ENCODE assay signal across 19 mouse cellular contexts in the genomic region with DNA sequence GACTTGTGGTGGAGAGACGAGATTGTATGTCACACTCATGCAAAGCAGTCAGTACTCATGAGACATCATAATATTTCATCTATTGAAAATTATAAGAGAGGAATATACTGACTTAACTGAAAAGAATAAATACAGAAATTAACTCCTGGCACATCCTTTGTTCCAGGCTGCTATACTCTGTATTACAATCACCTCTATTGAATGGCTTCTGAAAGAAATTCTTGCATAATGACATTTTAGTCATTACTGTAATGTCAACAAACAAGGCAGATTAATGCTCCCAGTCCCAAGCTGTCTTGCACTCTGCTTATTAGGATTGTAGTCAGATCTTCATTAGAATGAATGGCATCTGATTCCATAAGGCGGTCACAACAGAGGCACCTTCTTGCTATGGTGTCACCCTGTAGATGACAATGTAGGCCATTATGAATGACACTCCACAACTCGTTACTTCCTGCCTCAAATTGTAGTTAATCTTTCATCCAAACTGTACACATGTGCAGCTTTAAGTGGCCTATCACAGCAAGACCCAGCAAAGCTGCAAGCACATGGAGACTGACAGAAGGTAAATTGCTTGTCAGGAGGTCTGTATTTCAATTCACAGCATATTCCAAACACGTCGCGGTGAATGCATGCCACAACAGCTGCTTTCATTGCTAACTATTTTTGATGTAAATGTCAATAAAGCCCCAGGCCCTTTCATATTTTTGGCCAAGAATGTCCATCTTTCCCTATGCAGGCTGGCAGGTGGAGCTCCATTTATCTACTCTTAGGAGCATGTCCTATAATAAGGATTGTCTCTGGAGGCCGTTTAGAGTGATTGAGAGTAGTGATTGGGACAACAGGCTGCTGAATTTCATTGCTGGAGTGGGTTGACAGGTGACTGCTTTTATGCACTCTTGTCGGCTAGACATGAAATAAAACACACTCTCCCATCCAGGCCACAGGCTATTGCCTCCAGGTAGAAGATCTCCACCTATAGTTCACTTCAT.
DNase-seq lines count a peak whose midpoint lies in the region; ATAC-seq lines count a peak whose summit lies in the region.
"Had no signal": no experiment of that assay in that cellular context is flagged by ENCODE, and none has a peak within 500 bp of the region (broad histone marks: within the 10 kb centered on the region; RNA-seq: fewer than 3 reads in every experiment).

No protein-coding gene starts in this region.

- H3K4me3 ChIP-seq in forebrain, embryonic 15.5 days: no peak overlapping the region
- no peak overlapping the region for H3K4me3 ChIP-seq in forebrain, embryonic 11.5 days (ENCODE audit: low read depth, low read length)
- H3K4me3 ChIP-seq in embryonic facial prominence, embryonic 14.5 days (ENCODE audit: low read depth, low read length): no peak overlapping the region
- H3K4me3 ChIP-seq in hindbrain, embryonic 16.5 days (ENCODE audit: low read length): no peak overlapping the region
- H3K4me3 ChIP-seq in neural tube, embryonic 14.5 days (ENCODE audit: low read depth, low read length): no peak overlapping the region
- H3K4me3 ChIP-seq: embryonic facial prominence, embryonic 15.5 days had no signal

- WGBS in forebrain, embryonic 15.5 days: 49% methylated on average over 8 of the region's 8 CpGs
- WGBS in forebrain, embryonic 11.5 days: 83% methylated on average over 8 of the region's 8 CpGs
- WGBS in embryonic facial prominence, embryonic 14.5 days: 75% methylated on average over 8 of the region's 8 CpGs
- 60% methylated on average over 8 of the region's 8 CpGs for WGBS in hindbrain, embryonic 16.5 days
- WGBS in neural tube, embryonic 14.5 days: 64% methylated on average over 8 of the region's 8 CpGs

- no peak overlapping the region for H3K27ac ChIP-seq in forebrain, embryonic 15.5 days (replicated peaks)
- H3K27ac ChIP-seq in forebrain, embryonic 11.5 days (ENCODE audit: low read depth, low read length): no peak overlapping the region
- no peak overlapping the region for H3K27ac ChIP-seq in embryonic facial prominence, embryonic 14.5 days (replicated peaks; ENCODE audit: low read depth, low read length)
- no peak overlapping the region for H3K27ac ChIP-seq in hindbrain, embryonic 16.5 days (ENCODE audit: low read depth, low read length)
- H3K27ac ChIP-seq in neural tube, embryonic 14.5 days (ENCODE audit: low read depth, low read length): no peak overlapping the region
- H3K27ac ChIP-seq: embryonic facial prominence, embryonic 15.5 days had no signal

- no peaks in the 10 kb centered on the region for H3K27me3 ChIP-seq in forebrain, embryonic 15.5 days
- H3K27me3 ChIP-seq in forebrain, embryonic 11.5 days (ENCODE audit: control insufficient read depth, insufficient read depth, low read length): no peaks in the 10 kb centered on the region
- no peaks in the 10 kb centered on the region for H3K27me3 ChIP-seq in embryonic facial prominence, embryonic 14.5 days (replicated peaks; ENCODE audit: control insufficient read depth, insufficient read depth, low read length)
- no peaks in the 10 kb centered on the region for H3K27me3 ChIP-seq in hindbrain, embryonic 16.5 days (replicated peaks; ENCODE audit: control insufficient read depth, insufficient read depth, low read length)
- no peaks in the 10 kb centered on the region for H3K27me3 ChIP-seq in neural tube, embryonic 14.5 days (ENCODE audit: control insufficient read depth, insufficient read depth, low read length)
- H3K27me3 ChIP-seq: embryonic facial prominence, embryonic 15.5 days; Patski had no signal

- H3K9me3 ChIP-seq in forebrain, embryonic 15.5 days: no peaks in the 10 kb centered on the region
- no peaks in the 10 kb centered on the region for H3K9me3 ChIP-seq in forebrain, embryonic 11.5 days (ENCODE audit: control insufficient read depth, low read length)
- no peaks in the 10 kb centered on the region for H3K9me3 ChIP-seq in embryonic facial prominence, embryonic 14.5 days (ENCODE audit: control insufficient read depth, low read length)
- H3K9me3 ChIP-seq in hindbrain, embryonic 16.5 days (ENCODE audit: control insufficient read depth, low read length): no peaks in the 10 kb centered on the region
- no peaks in the 10 kb centered on the region for H3K9me3 ChIP-seq in neural tube, embryonic 14.5 days (ENCODE audit: control insufficient read depth, low read length)
- H3K9me3 ChIP-seq: embryonic facial prominence, embryonic 15.5 days had no signal

- no peak for DNase-seq in forebrain, embryonic 11.5 days (ENCODE audit: low spot score)
- DNase-seq in embryonic facial prominence, embryonic 14.5 days (ENCODE audit: low spot score): peak; percentile 7
- no peak for DNase-seq in cerebellum, postnatal 10 days
- DNase-seq in cerebellum, adult 8-10 months: no peak
- DNase-seq: adrenal gland, postnatal 25 days; cerebellum, adult 2 months; gastrocnemius, postnatal 14 days; kidney, adult 9 months; kidney, postnatal 4 days; left cerebral cortex, postnatal 4 days; lung, adult 18-20 months; lung, postnatal 36 days had no signal

- 0 out of 2 replicates have a peak, but pooled peaks cover 2% of the 10 kb centered on the region for H3K4me1 ChIP-seq in forebrain, embryonic 15.5 days
- no peaks in the 10 kb centered on the region for H3K4me1 ChIP-seq in forebrain, embryonic 11.5 days (replicated peaks; ENCODE audit: control insufficient read depth, insufficient read depth, low read length)
- no peaks in the 10 kb centered on the region for H3K4me1 ChIP-seq in embryonic facial prominence, embryonic 14.5 days (ENCODE audit: control insufficient read depth, insufficient read depth, low read length)
- H3K4me1 ChIP-seq in hindbrain, embryonic 16.5 days (ENCODE audit: control insufficient read depth, insufficient read depth, low read depth, low read length): no peaks in the 10 kb centered on the region
- H3K4me1 ChIP-seq in neural tube, embryonic 14.5 days (ENCODE audit: control insufficient read depth, insufficient read depth, low read length): no peaks in the 10 kb centered on the region
- H3K4me1 ChIP-seq: embryonic facial prominence, embryonic 15.5 days had no signal

- H3K36me3 ChIP-seq in forebrain, embryonic 15.5 days: no peaks in the 10 kb centered on the region
- no peaks in the 10 kb centered on the region for H3K36me3 ChIP-seq in forebrain, embryonic 11.5 days (ENCODE audit: control insufficient read depth, insufficient read depth, low read length)
- H3K36me3 ChIP-seq in embryonic facial prominence, embryonic 14.5 days (ENCODE audit: control insufficient read depth, insufficient read depth, low read length): no peaks in the 10 kb centered on the region
- no peaks in the 10 kb centered on the region for H3K36me3 ChIP-seq in hindbrain, embryonic 16.5 days (ENCODE audit: control insufficient read depth, insufficient read depth, low read length)
- H3K36me3 ChIP-seq in neural tube, embryonic 14.5 days (ENCODE audit: control insufficient read depth, insufficient read depth, low read length): no peaks in the 10 kb centered on the region
- H3K36me3 ChIP-seq: embryonic facial prominence, embryonic 15.5 days had no signal

- H3K4me2 ChIP-seq in forebrain, embryonic 15.5 days (replicated peaks): no peak overlapping the region
- no peak overlapping the region for H3K4me2 ChIP-seq in forebrain, embryonic 11.5 days (ENCODE audit: low read depth, low read length, severe bottlenecking)
- no peak overlapping the region for H3K4me2 ChIP-seq in embryonic facial prominence, embryonic 14.5 days (ENCODE audit: low read depth, low read length)
- no peak overlapping the region for H3K4me2 ChIP-seq in hindbrain, embryonic 16.5 days (ENCODE audit: low read length)
- H3K4me2 ChIP-seq in neural tube, embryonic 14.5 days (ENCODE audit: low read depth, low read length): no peak overlapping the region
- H3K4me2 ChIP-seq: embryonic facial prominence, embryonic 15.5 days had no signal

- ATAC-seq in forebrain, embryonic 15.5 days (replicated peaks): peak; percentile 58; the same call in 1 of the 2 replicates
- ATAC-seq in forebrain, embryonic 11.5 days (replicated peaks; ENCODE audit: low FRiP score): no peak
- no peak for ATAC-seq in embryonic facial prominence, embryonic 14.5 days (ENCODE audit: low read depth)
- ATAC-seq in hindbrain, embryonic 16.5 days: peak; percentile 72
- ATAC-seq in neural tube, embryonic 14.5 days (ENCODE audit: low read depth): peak; percentile 79
- no peak for ATAC-seq in CD4-positive, CD25-positive, alpha-beta regulatory T cell, adult 4 months
- ATAC-seq: activated CD4-positive, CD25-positive, alpha-beta regulatory T cell, adult 4 months; Patski had no signal

- no peak overlapping the region for H3K9ac ChIP-seq in forebrain, embryonic 15.5 days (replicated peaks)
- H3K9ac ChIP-seq in forebrain, embryonic 11.5 days (ENCODE audit: low read length): no peak overlapping the region
- no peak overlapping the region for H3K9ac ChIP-seq in embryonic facial prominence, embryonic 14.5 days (ENCODE audit: low read depth, low read length)
- no peak overlapping the region for H3K9ac ChIP-seq in hindbrain, embryonic 16.5 days (ENCODE audit: low read depth, low read length)
- no peak overlapping the region for H3K9ac ChIP-seq in neural tube, embryonic 14.5 days (replicated peaks; ENCODE audit: low read depth, low read length)
- H3K9ac ChIP-seq: embryonic facial prominence, embryonic 15.5 days had no signal

Comparison
In these comparisons a context has a peak if more than half of its experiments do, and no peak if none do; other contexts are left out.
1. ATAC-seq: peak in forebrain, embryonic 15.5 days (single experiment), hindbrain, embryonic 16.5 days (single experiment) and neural tube, embryonic 14.5 days (single experiment); none in forebrain, embryonic 11.5 days (single experiment), embryonic facial prominence, embryonic 14.5 days (single experiment) and CD4-positive, CD25-positive, alpha-beta regulatory T cell, adult 4 months (single experiment).